Mouse (Mus musculus) liver, postnatal 0 days (tissue): ENCODE results near the gene Bpgm. TPM values are rescaled to one million over a fixed set of nuclear protein-coding genes. Genes with fewer than 3 reads are reported as not detected.

Experiments
- ATAC-seq: fragments of 200-750 bp; cut with Nextera tagmentation; 2 replicates; pipeline ENCODE4 v1.8.0; 2017; ENCODE audit warnings: mild to moderate bottlenecking, moderate library complexity
- DNase-seq: peaks from one replicate; pipeline ENCODE4 v3.0.0-alpha.2; 2016
- H3K27ac ChIP-seq: fragments of 300-500 bp; sonication (generic); 2 replicates; pipeline ENCODE4 v1.5.1; 2014; ENCODE audit warnings: antibody characterized with exemption, moderate library complexity, mild to moderate bottlenecking, low read depth
- H3K27me3 ChIP-seq: fragments of 300-500 bp; sonication (generic); 2 replicates; pipeline ENCODE4 v1.6.1; 2014; ENCODE audit warnings: low read length, control low read depth, mixed read lengths; ENCODE audit not compliant: insufficient read depth
- H3K36me3 ChIP-seq: fragments of 300-500 bp; sonication (generic); replicated peaks from 2 replicates; pipeline ENCODE4 v1.6.1; 2014; ENCODE audit warnings: mild to moderate bottlenecking, control low read depth, low read length, moderate library complexity, mixed read lengths; ENCODE audit not compliant: insufficient read depth
- H3K4me1 ChIP-seq: fragments of 300-500 bp; sonication (generic); 2 replicates; pipeline ENCODE4 v1.6.1; 2014; ENCODE audit warnings: antibody characterized with exemption, mild to moderate bottlenecking, control low read depth; ENCODE audit not compliant: insufficient read depth
- H3K4me2 ChIP-seq: fragments of 300-500 bp; sonication (generic); 2 replicates; pipeline ENCODE4 v1.6.1; 2014; ENCODE audit warnings: low read depth, mild to moderate bottlenecking, low read length, moderate library complexity, mixed read lengths
- H3K4me3 ChIP-seq: fragments of 300-500 bp; sonication (generic); 2 replicates; pipeline ENCODE4 v1.5.1; 2014; ENCODE audit warnings: low read depth, low read length
- H3K9ac ChIP-seq: fragments of 300-500 bp; sonication (generic); replicated peaks from 2 replicates; pipeline ENCODE4 v1.6.1; 2014; ENCODE audit warnings: mild to moderate bottlenecking, moderate library complexity
- H3K9me3 ChIP-seq: fragments of 300-500 bp; sonication (generic); 2 replicates; pipeline ENCODE4 v1.6.1; 2016; ENCODE audit warnings: mild to moderate bottlenecking, control low read depth, low read length, mixed read lengths
- CTCF ChIP-seq: sonication (generic); IDR thresholded peaks from 2 replicates; pipeline ENCODE4 v1.5.1; 2016; ENCODE audit warnings: antibody characterized with exemption, low read depth
- EP300 ChIP-seq: IDR thresholded peaks from 2 replicates; pipeline ENCODE4 v1.6.1; 2016; ENCODE audit warnings: antibody characterized with exemption, low read depth, mild to moderate bottlenecking
- WGBS: fragments of 180-500 bp; shearing (Covaris S2); extraction: QIAGEN DNeasy Blood & Tissue Kit; methylation state at CpG from one replicate; pipeline ENCODE4 v1.1.7; 2014; ENCODE audit not compliant: insufficient replicate concordance; 5-methylcytosine and 5-hydroxymethylcytosine counted together
- polyA plus RNA-seq: library from polyadenylated mRNA; unstranded; fragments of >200 nt; fragmentation: Nextera tagmentation; extraction: Ambion mirVana; gene quantifications from 2 replicates; pipeline ENCODE4 v1.2.1, GENCODE M21; 2015

Bpgm gene
- polyA plus RNA-seq, 1 experiment from 2014 or later, result 85.5 TPM

DNA sequence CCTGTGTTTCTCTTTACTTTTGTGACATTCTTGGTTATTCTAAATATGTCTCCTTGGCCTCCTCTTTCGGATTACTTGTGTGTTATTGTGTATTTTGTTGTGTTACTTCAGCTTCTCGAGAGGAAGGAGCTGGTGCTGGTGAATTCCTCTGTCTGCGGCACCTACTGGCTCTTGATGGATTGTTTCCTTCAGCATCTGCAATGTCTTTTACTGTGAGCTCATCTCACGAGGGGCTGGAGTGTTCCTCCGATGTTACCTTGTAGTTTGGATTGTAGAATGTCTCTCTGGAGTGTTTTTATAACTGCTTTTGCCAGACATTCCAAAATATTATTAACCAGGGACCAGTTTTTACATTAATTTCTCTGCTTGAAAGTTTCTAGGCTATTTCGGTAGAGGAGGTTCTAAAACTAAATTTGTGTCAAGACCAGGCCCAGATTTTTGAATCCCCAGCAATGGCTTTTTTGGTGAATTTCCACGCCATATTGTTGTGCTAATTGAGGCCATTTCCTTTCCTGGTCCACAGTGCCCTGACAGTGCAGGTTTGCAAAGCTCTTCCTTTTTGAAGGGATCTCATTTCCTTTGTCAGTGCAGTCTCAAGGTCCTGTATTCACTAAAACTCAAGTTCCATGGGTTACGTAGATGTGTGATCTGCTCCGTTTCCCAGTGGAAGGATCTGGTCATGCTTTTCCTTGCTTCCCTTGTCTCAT is 78.4 kb downstream of the Bpgm start:
- Histone ChIP-seq H3K9me3 (no peaks in the 10 kb centered on the region), H3K36me3 (no peaks in the 10 kb centered on the region), H3K27me3 (no peaks in the 10 kb centered on the region), H3K4me3 (no peak overlapping the region), H3K9ac (no peak overlapping the region), H3K4me2 (no peak overlapping the region), H3K4me1 (no peaks in the 10 kb centered on the region), H3K27ac (no peak overlapping the region)
- no peak for ATAC-seq
- WGBS, result 61% methylated on average over 9 of the region's 9 CpGs
- no peak for DNase-seq
- TF ChIP-seq CTCF (no peak), EP300 (no peak)

Other genes starting within 250 kb of the Bpgm start
- 31.6 and 32.8 TPM in 2 replicates for gene Akr1b3, start 158.7 kb upstream of the Bpgm start, polyA plus RNA-seq
- 7.2 and 8.1 TPM in 2 replicates for gene Akr1b8, start 122.1 kb upstream of the Bpgm start, polyA plus RNA-seq
- 7.0 and 7.3 TPM in 2 replicates for gene Akr1b10, start 92.0 kb upstream of the Bpgm start, polyA plus RNA-seq
- gene Akr1b7, start 63.9 kb upstream of the Bpgm start, polyA plus RNA-seq, result 258 and 381 TPM in 2 replicates
- gene Cald1, start 122.3 kb downstream of the Bpgm start, polyA plus RNA-seq, result 116 and 131 TPM in 2 replicates